Mouse (Mus musculus) kidney, postnatal 25 days (tissue): ENCODE results near the gene Clptm1l.

ENCODE experiments used
- DNase-seq, 2 experiments: peaks; one replicate each; pipeline ENCODE4 v3.0.0; 2021; ENCODE audit warnings: mixed read lengths in 2 of 2

The Clptm1l gene

DNA sequence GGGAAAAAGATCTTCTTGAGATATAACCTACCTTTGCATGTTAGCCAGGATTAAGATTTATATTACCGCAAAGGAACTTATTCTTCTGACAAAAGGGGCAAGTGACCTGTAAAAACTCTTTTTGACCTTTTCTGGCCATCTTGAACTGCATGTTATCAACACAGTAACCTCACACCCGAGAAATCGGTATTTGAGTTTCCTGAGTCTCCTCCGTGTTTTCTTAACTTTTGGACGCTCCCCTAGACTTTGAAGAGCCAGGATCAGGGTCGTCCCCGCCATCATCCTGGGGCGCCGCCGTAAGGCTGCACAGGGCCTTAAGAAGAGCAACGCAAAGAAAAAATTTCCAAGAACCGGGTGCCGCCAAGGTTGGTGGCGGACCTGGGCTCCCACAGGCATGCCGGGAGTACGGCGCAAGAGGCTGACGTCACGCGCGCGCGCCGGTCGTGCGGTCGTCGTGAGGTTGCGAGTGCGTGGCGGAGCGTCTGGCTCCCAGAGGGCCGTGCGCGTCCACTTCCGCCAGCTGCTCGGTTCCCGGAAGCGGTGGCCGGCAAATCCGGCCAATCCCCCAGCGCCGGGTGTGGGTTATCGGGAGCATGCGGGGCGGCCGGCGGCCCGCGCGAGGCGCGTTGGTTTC, at the start of gene Clptm1l:
TSS of gene Clptm1l (plus strand) at position 485 of the 634 bp plus-strand sequence.
- DNase-seq, result peak; percentile 97 to 99

DNA sequence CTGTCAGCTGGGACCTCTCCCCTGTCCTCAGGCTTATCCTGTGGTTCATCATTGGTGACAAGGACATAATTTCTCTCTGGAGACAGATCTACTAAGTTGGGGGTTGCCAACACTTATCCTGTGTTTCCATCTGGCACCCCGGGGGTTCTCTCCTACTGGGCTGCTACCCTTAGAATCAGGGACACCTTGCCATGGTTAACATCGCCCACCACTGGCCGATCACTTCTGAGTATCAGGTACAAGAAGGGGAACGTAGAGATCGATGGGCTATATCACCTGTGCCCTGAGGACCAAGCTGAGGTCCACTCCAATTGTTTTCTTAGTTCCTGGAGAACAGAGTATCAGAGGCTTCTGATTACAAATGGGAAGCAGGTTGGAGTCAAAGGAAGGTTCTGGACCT, 39.6 kb upstream of the Clptm1l start:
- DNase-seq, result no peak

DNA sequence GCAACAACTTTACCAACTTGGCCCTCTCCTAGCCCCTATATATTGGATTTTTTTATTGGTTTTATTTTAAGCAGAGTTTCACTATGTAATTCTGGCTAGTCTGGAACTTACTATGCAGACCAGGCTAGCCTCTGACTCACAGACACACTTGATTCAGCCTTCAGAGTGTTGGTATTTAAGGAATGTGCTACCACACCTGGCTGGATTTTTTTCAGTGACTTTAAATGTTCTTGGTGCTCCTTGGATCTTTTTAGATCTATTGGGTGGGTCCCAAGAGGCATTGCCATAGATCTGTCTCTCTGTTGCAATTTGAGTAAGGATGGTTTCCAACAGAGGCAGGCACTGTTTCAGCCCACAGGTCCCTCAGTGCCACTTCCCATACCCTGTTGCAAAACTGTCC, 28.8 kb upstream of the Clptm1l start:
- DNase-seq, result no peak

DNA sequence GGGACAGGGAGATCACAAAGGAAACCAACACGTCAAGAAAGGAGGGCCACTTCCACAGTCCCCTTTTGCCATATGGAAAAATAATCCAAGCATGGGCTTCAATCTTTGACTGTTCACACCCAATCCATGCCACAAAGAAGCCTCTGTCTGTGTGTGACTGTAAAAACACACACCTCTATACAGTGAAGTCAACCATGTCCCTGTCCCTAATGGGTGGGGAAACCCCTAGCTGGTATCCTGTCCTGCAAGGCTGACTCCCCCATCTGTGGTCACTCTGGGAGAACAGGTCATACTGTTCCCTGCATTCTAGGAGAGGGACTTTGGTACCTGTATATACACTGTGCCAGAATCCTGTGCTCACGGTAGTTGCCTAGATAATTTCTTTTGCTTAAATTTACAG, 26.5 kb upstream of the Clptm1l start:
- no peak for DNase-seq

- no peak for DNase-seq
These were observed 12.3 kb upstream of the Clptm1l start for GRCm38 (mm10) chr13:73591488-73591887.

DNA sequence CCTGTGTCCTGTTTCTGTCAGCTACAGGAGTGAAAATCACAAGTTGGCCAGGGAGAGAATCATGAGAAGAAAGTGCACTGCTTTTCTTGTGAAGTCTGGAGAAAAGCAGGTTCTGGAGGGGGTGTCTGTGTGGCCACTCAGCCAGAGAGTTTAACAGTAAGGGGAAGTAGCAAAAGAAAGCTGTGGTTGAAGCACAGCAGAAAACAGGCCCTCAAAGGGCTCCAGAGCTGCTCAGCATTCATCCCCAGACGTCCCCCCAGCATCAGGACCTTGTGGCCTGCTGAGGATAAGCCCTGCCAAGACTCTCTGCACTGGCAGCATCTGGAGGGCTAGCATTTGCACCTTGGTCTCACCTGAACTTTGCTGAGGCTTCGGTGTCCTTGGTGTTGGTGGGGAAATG, 11.3 kb upstream of the Clptm1l start:
- DNase-seq, result no peak

DNA sequence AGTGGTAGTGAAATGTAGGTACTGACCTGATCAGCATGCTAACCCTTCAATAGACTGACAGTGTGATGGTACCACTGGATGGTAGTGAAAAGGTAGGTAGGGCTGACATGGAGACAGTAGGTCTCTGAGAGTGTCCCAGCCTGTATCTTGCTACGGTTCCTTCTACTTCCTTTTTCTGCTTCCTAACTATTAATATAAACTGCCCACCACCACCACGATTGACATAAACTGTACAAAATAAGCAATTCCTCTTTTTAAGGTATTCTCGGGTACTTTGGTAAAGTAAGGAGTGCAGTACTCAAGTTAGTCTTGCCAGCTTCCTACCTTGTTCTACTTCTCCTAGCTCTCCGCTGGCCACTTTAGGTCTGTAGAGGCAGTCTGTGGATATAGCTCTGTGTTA, 7.5 kb upstream of the Clptm1l start:
- no peak for DNase-seq

- no peak for DNase-seq
These were observed 3.6 kb upstream of the Clptm1l start for GRCm38 (mm10) chr13:73600217-73600616.

- no peak for DNase-seq
These were observed 760 bp upstream of the Clptm1l start for GRCm38 (mm10) chr13:73603046-73603445.

- DNase-seq, result no peak
These were observed 551 bp downstream of the Clptm1l start for GRCm38 (mm10) chr13:73604156-73604957.

DNA sequence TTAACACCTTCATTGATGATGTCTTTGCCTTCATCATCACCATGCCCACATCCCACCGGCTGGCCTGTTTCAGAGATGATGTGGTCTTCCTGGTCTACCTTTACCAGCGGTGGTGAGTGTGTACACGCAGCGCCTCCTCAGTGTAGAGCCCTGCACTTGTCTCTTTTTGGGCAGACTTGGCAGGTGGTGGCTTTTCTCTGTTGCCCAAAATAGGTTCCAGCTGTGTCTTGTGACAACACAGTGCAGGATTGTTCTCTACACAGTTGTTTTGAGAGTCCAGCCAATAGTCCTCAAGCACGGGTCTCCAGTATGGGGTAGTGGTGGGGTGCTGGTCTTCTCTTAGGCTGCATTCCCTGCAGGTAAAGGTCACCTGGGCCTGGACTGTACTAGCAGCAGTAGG, 14.6 kb downstream of the Clptm1l start:
- DNase-seq, result no peak

DNA sequence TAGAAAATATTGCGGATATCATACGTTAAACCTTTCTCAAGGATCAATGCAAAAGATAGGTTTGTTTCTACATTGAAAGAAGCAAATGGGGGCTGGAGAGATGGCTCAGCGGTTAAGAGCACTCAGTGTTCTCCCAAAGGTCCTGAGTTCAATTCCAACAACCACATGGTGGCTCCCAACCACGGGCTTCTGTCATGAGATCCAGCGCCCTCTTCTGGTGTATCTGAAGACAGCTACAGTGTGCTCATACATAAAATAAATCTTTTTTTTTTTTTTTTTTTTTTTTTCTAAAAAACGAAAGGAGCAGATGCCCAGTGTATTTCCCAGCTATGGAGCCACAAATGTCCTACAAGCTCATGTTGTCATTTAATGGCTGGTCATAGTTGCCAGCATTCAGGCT, 16.8 kb downstream of the Clptm1l start:
- DNase-seq, result peak in 1 of 2 experiments; percentile 11

DNA sequence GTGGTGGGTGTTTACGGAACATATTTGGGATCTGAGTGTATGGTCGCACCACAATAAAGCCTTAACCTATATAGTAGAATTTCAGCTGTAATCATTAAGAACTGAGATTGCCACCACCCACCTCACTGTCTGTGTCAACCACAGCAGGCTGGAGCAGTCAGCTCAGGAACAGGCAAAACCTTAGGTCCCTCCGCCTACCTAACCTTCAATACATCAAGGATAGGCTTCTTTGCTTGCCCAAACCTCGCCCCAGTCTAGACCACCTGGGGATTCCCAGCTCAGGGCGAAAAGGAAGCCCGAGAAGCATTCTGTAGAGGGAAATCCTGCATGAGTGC, 22.6 kb downstream of the Clptm1l start:
- DNase-seq, result no peak

- DNase-seq, result peak; percentile 68 to 80
These were observed 23.1 kb downstream of the Clptm1l start, which contains the start of gene Tert for GRCm38 (mm10) chr13:73626745-73627549. TSS of gene Tert (plus strand) at chr13:73626911.

DNA sequence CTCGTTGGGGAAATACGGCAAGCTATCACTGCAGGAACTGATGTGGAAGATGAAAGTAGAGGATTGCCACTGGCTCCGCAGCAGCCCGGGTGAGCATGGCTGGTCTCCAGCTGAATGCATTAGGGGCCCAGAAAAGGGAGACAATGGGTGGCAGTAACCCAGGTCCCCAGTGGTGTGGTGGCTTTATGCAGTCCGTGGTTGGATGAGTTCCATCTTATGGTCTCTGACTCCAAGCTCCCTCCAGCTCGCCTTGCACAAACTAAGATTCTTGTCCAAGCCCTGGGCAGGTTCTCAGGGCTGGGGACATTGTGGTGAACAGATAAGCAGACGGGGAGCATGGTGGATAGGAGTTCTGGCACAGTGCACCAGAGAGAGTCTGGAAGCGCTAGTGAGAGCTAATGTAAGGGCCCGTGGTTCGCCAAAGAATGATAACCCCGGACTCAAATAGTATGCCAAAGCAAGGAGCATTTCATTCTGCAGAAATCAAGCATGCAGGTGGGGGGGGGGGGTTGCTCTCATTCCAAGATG, 24.8 kb downstream of the Clptm1l start:
- no peak for DNase-seq

DNA sequence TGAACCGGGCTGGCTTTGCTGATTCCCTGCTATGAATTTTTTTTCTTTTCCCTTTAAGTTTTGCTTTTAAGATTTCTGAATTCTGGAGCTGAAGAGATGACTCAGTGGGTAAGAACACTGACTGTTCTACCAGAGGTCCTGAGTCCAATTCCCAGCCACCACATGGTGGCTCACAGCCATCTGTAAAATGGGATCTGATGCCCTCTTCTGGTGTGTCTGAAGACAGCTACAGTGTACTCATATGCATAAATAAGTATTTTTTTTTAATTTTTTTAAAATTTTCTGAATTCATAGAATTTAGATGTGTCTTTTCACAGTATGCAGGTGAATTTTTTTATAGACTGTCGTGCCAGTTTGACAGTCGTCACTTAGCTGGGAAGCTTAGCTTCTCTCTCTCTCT, 28.0 kb downstream of the Clptm1l start:
- no peak for DNase-seq

- no peak for DNase-seq
These were observed 34.0 kb downstream of the Clptm1l start for GRCm38 (mm10) chr13:73637826-73638225.

DNA sequence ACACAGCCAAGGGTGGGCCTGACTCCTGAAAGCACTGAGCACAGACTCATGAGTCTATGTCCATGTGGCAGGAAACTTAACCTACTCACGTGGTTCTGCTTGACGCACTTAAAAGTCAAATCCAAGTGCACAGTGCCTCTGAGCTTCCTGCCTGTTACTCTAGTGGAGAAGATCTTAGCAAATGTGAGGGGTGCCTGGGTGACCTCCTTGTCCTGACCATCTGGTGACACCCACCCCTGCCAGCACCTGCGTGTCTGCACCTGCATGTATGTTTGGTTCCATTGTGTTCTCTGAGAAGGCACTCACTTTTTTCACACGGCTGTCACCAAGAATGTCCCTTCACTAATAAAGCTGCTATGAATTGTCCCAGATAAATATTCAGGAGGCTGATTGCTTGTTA, 37.5 kb downstream of the Clptm1l start:
- no peak for DNase-seq

- DNase-seq, result peak; percentile 67 to 84
These were observed 42.7 kb downstream of the Clptm1l start for GRCm38 (mm10) chr13:73646397-73647087.

DNA sequence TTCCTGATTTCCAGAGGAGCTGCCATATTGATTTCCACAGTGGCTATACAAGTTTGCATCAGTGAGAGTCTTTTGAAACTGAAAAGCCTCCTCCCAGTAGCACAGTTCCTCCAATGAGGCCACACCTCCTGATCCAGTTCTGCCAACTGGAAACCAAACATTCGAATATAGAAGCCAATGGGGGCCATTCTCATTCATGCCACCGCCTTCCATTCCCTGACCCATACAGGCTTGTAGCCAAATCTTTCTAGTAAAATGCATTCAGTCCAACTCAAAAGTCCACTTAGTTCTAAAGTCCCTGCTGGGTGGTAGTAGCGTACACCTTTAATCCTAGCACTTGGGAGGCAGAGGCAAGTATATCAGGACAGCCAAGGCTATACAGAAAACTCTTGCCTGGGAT, 49.5 kb downstream of the Clptm1l start:
- DNase-seq, result no peak

DNA sequence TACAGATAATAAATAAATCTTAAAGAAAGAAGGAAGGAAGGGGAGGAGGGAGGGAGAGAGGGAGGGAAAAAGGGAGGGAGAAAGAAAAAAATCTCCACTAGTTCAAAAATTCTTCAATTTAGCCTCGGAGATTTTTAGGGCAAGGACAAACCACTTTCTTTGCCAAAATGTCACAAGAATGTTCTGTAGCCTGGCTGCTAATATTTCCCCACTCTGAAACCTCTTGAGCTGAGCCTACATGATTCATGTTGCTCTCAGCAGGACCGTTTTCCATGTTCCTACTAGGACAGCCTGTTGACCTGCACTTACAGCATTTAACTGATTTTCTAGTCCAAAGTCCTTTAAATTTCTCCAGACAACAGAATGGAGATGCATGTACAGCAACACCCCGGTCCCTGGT, 51.2 kb downstream of the Clptm1l start:
- DNase-seq, result no peak

DNA sequence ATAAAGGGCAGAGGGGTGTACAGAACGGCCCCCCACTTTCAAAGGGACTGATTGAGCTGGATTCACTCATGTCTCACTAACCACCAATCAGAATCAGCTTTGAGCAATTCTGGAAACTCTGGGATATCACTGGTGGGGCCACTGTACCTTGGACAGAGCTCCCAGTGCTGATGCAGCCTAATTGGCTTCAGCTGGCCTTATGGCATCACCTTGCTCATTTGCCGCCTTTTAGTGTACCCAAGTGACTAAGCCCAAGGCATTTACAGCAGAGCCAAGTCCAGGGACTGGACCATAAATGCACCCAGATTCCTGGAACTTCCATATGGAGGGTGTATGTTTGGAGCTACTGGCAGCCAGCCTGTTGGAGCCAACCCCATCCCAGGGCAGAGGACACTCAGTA, 55.1 kb downstream of the Clptm1l start:
- DNase-seq, result no peak
